Mouse (Mus musculus): ENCODE measurements at regions not wholly inside any gene's neighbourhood (a gene's known extent, or its start where the extent isn't known, plus 50 kb on each side); places are given as distances from the start of the nearest gene placed in this dataset.

- Histone ChIP-seq H3K27ac (ENCODE audit: insufficient read depth, low read depth, low read length) (no peak overlapping the region), H3K4me1 (ENCODE audit: control insufficient read depth, insufficient read depth, insufficient read length, low read length) (no peaks in the 10 kb centered on the region), H3K36me3 (ENCODE audit: control insufficient read depth, insufficient read depth, low read length) (no peaks in the 10 kb centered on the region), H3K27me3 (ENCODE audit: control insufficient read depth, insufficient read depth, low read length) (no peaks in the 10 kb centered on the region), H3K4me3 (ENCODE audit: low read depth, low read length) (no peak overlapping the region)
- TF ChIP-seq CTCF (IDR thresholded peaks at IDR 0.05; ENCODE audit: extremely low read depth, insufficient read length, insufficient replicate concordance, low read depth, low read length) (no peak), POLR2A (IDR thresholded peaks at IDR 0.05; ENCODE audit: low read depth, low read length) (no peak)
- 44% methylated on average over 2 of the region's 2 CpGs for WGBS
Observed at GRCm38 (mm10) chr1:75919134-75919533, 373.1 kb downstream of the Slc4a3 start.

- TF ChIP-seq CTCF (IDR thresholded peaks at IDR 0.05; ENCODE audit: extremely low read depth, insufficient read length, insufficient replicate concordance, low read depth, low read length): no peak
- no peak for TF ChIP-seq POLR2A (IDR thresholded peaks at IDR 0.05; ENCODE audit: low read depth, low read length)
- Histone ChIP-seq H3K27me3 (ENCODE audit: control insufficient read depth, insufficient read depth, low read length) (no peaks in the 10 kb centered on the region), H3K4me1 (ENCODE audit: control insufficient read depth, insufficient read depth, insufficient read length, low read length) (no peaks in the 10 kb centered on the region), H3K36me3 (ENCODE audit: control insufficient read depth, insufficient read depth, low read length) (no peaks in the 10 kb centered on the region), H3K4me3 (ENCODE audit: low read depth, low read length) (no peak overlapping the region), H3K27ac (ENCODE audit: insufficient read depth, low read depth, low read length) (no peak overlapping the region)
- 82% methylated on average over 8 of the region's 8 CpGs for WGBS
Observed at GRCm38 (mm10) chr1:75925046-75925445, 379.0 kb downstream of the Slc4a3 start.

- Histone ChIP-seq H3K4me1 (ENCODE audit: control insufficient read depth, insufficient read depth, insufficient read length, low read length) (no peaks in the 10 kb centered on the region), H3K4me3 (ENCODE audit: low read depth, low read length) (no peak overlapping the region), H3K27ac (ENCODE audit: insufficient read depth, low read depth, low read length) (no peak overlapping the region), H3K27me3 (ENCODE audit: control insufficient read depth, insufficient read depth, low read length) (no peaks in the 10 kb centered on the region), H3K36me3 (ENCODE audit: control insufficient read depth, insufficient read depth, low read length) (no peaks in the 10 kb centered on the region)
- WGBS: 39% methylated on average over 9 of the region's 9 CpGs
- TF ChIP-seq POLR2A (IDR thresholded peaks at IDR 0.05; ENCODE audit: low read depth, low read length) (no peak), CTCF (IDR thresholded peaks at IDR 0.05; ENCODE audit: extremely low read depth, insufficient read length, insufficient replicate concordance, low read depth, low read length) (peak; percentile 39; the same call in 1 of the 2 replicates)
Observed at GRCm38 (mm10) chr1:75925802-75926201, 379.7 kb downstream of the Slc4a3 start.

- Histone ChIP-seq H3K4me3 (ENCODE audit: low read depth, low read length) (no peak overlapping the region), H3K27ac (ENCODE audit: insufficient read depth, low read depth, low read length) (no peak overlapping the region), H3K36me3 (ENCODE audit: control insufficient read depth, insufficient read depth, low read length) (no peaks in the 10 kb centered on the region), H3K4me1 (ENCODE audit: control insufficient read depth, insufficient read depth, insufficient read length, low read length) (no peaks in the 10 kb centered on the region), H3K27me3 (ENCODE audit: control insufficient read depth, insufficient read depth, low read length) (no peaks in the 10 kb centered on the region)
- TF ChIP-seq CTCF (IDR thresholded peaks at IDR 0.05; ENCODE audit: extremely low read depth, insufficient read length, insufficient replicate concordance, low read depth, low read length) (no peak), POLR2A (IDR thresholded peaks at IDR 0.05; ENCODE audit: low read depth, low read length) (no peak)
- 52% methylated on average over 2 of the region's 2 CpGs for WGBS
Observed at GRCm38 (mm10) chr1:75931852-75932251, 385.8 kb downstream of the Slc4a3 start.

- H3K4me1 ChIP-seq (ENCODE audit: control insufficient read depth, insufficient read depth, insufficient read length, low read length): no peaks in the 10 kb centered on the region
- H3K36me3 ChIP-seq (ENCODE audit: control insufficient read depth, insufficient read depth, low read length): no peaks in the 10 kb centered on the region
- no peak overlapping the region for H3K4me3 ChIP-seq (ENCODE audit: low read depth, low read length)
- TF ChIP-seq POLR2A (IDR thresholded peaks at IDR 0.05; ENCODE audit: low read depth, low read length): no peak
- TF ChIP-seq CTCF (IDR thresholded peaks at IDR 0.05; ENCODE audit: extremely low read depth, insufficient read length, insufficient replicate concordance, low read depth, low read length): no peak
- H3K27me3 ChIP-seq (ENCODE audit: control insufficient read depth, insufficient read depth, low read length): no peaks in the 10 kb centered on the region
- H3K27ac ChIP-seq (ENCODE audit: insufficient read depth, low read depth, low read length): no peak overlapping the region
- WGBS: 46% methylated on average over 4 of the region's 4 CpGs
Observed at GRCm38 (mm10) chr1:75933831-75934230, 387.8 kb downstream of the Slc4a3 start.

- 97% methylated on average over 4 of the region's 4 CpGs for WGBS
- Histone ChIP-seq H3K27me3 (ENCODE audit: control insufficient read depth, insufficient read depth, low read length) (no peaks in the 10 kb centered on the region), H3K27ac (ENCODE audit: insufficient read depth, low read depth, low read length) (no peak overlapping the region), H3K36me3 (ENCODE audit: control insufficient read depth, insufficient read depth, low read length) (no peaks in the 10 kb centered on the region), H3K4me3 (ENCODE audit: low read depth, low read length) (no peak overlapping the region), H3K4me1 (ENCODE audit: control insufficient read depth, insufficient read depth, insufficient read length, low read length) (no peaks in the 10 kb centered on the region)
- TF ChIP-seq CTCF (IDR thresholded peaks at IDR 0.05; ENCODE audit: extremely low read depth, insufficient read length, insufficient replicate concordance, low read depth, low read length) (no peak), POLR2A (IDR thresholded peaks at IDR 0.05; ENCODE audit: low read depth, low read length) (no peak)
Observed at GRCm38 (mm10) chr1:75934761-75935160, 388.7 kb downstream of the Slc4a3 start.

- Histone ChIP-seq H3K36me3 (ENCODE audit: control insufficient read depth, insufficient read depth, low read length) (no peaks in the 10 kb centered on the region), H3K4me3 (ENCODE audit: low read depth, low read length) (no peak overlapping the region), H3K27ac (ENCODE audit: insufficient read depth, low read depth, low read length) (no peak overlapping the region), H3K27me3 (ENCODE audit: control insufficient read depth, insufficient read depth, low read length) (no peaks in the 10 kb centered on the region), H3K4me1 (ENCODE audit: control insufficient read depth, insufficient read depth, insufficient read length, low read length) (no peaks in the 10 kb centered on the region)
- TF ChIP-seq POLR2A (IDR thresholded peaks at IDR 0.05; ENCODE audit: low read depth, low read length) (no peak), CTCF (IDR thresholded peaks at IDR 0.05; ENCODE audit: extremely low read depth, insufficient read length, insufficient replicate concordance, low read depth, low read length) (no peak)
- WGBS: 69% methylated on average over 6 of the region's 6 CpGs
Observed at GRCm38 (mm10) chr1:75935866-75936265, 389.8 kb downstream of the Slc4a3 start.

- WGBS: 49% methylated on average over 13 of the region's 13 CpGs
- Histone ChIP-seq H3K4me1 (ENCODE audit: control insufficient read depth, insufficient read depth, insufficient read length, low read length) (no peaks in the 10 kb centered on the region), H3K4me3 (ENCODE audit: low read depth, low read length) (no peak overlapping the region), H3K36me3 (ENCODE audit: control insufficient read depth, insufficient read depth, low read length) (no peaks in the 10 kb centered on the region), H3K27me3 (ENCODE audit: control insufficient read depth, insufficient read depth, low read length) (no peaks in the 10 kb centered on the region), H3K27ac (ENCODE audit: insufficient read depth, low read depth, low read length) (no peak overlapping the region)
- TF ChIP-seq POLR2A (IDR thresholded peaks at IDR 0.05; ENCODE audit: low read depth, low read length) (no peak), CTCF (IDR thresholded peaks at IDR 0.05; ENCODE audit: extremely low read depth, insufficient read length, insufficient replicate concordance, low read depth, low read length) (no peak)
Observed at GRCm38 (mm10) chr1:75936596-75936995, 390.5 kb downstream of the Slc4a3 start.
